Mouse (Mus musculus) layer of hippocampus, postnatal 25 days (tissue): ENCODE data around the gene Gsk3b. TPM values are rescaled to one million over a fixed set of nuclear protein-coding genes. Genes with fewer than 3 reads are reported as not detected.
"Not testable (repeated sequence)": the region's sequence is repeated elsewhere in the genome, so short reads cannot be mapped to it uniquely, and the experiment has no call there.

Source experiments
- DNase-seq, 2 experiments: peaks; one replicate each; pipeline ENCODE4 v3.0.0; 2022; ENCODE audit warnings: mixed read lengths in 2 of 2, low spot score in 1 of 2; ENCODE audit errors: extremely low spot score in 1 of 2
- total RNA-seq, 2 experiments: library from RNA; stranded (reverse); gene quantifications; 2 replicates each; pipeline ENCODE4 v1.2.3; 2021

Gene Gsk3b
- 100 to 1,000 TPM; 139 to 153 TPM for total RNA-seq

- DNase-seq, result peak; percentile 94 to 95
These were observed at the start of gene Gsk3b for GRCm38 (mm10) chr16:38088629-38089446. TSS of gene Gsk3b (plus strand) at chr16:38089001.

GRCm38 (mm10) chr16:38042160-38042559 is 46.6 kb upstream of the Gsk3b start:
- no peak for DNase-seq

GRCm38 (mm10) chr16:38044551-38044950 is 44.2 kb upstream of the Gsk3b start:
- peak; percentile 9 to 31 for DNase-seq

GRCm38 (mm10) chr16:38047781-38048558 is 40.8 kb upstream of the Gsk3b start:
- no peak for DNase-seq

GRCm38 (mm10) chr16:38057898-38058297 is 30.9 kb upstream of the Gsk3b start:
- no peak for DNase-seq

- no peak for DNase-seq
These were observed 30.0 kb upstream of the Gsk3b start for GRCm38 (mm10) chr16:38058836-38059235.

- no peak for DNase-seq
These were observed 29.2 kb upstream of the Gsk3b start for GRCm38 (mm10) chr16:38059631-38060030.

- DNase-seq, result not testable (repeated sequence)
These were observed 14.8 kb upstream of the Gsk3b start for GRCm38 (mm10) chr16:38073859-38074631.

- DNase-seq, result no peak
These were observed 8.6 kb upstream of the Gsk3b start for GRCm38 (mm10) chr16:38080201-38080600.

- no peak for DNase-seq
These were observed 1.6 kb upstream of the Gsk3b start for GRCm38 (mm10) chr16:38087231-38087630.

- no peak for DNase-seq
These were observed 1.1 kb upstream of the Gsk3b start for GRCm38 (mm10) chr16:38087645-38088125.

GRCm38 (mm10) chr16:38088126-38088628 is 624 bp upstream of the Gsk3b start:
- DNase-seq, result no peak

- DNase-seq, result peak in 1 of 2 experiments; percentile 53
These were observed 808 bp downstream of the Gsk3b start for GRCm38 (mm10) chr16:38089447-38090170.

- no peak for DNase-seq
These were observed 1.7 kb downstream of the Gsk3b start for GRCm38 (mm10) chr16:38090341-38091005.

- DNase-seq, result no peak
These were observed 2.2 kb downstream of the Gsk3b start for GRCm38 (mm10) chr16:38091041-38091440.

GRCm38 (mm10) chr16:38091706-38092105 is 2.9 kb downstream of the Gsk3b start:
- DNase-seq, result no peak

- DNase-seq, result no peak
These were observed 3.8 kb downstream of the Gsk3b start for GRCm38 (mm10) chr16:38092598-38092997.

GRCm38 (mm10) chr16:38095181-38095851 is 6.5 kb downstream of the Gsk3b start:
- no peak for DNase-seq

GRCm38 (mm10) chr16:38097521-38097920 is 8.7 kb downstream of the Gsk3b start:
- DNase-seq, result no peak
